Mouse (Mus musculus) megakaryocyte, embryonic 14.5 days (primary cell): ENCODE results near the gene Cpsf6.

Experiments used
- FLI1 ChIP-seq: IDR thresholded peaks from 2 replicates; pipeline ENCODE4 v1.6.1; 2012; ENCODE audit warnings: low read length, inconsistent platforms, mixed read lengths
- GATA1 ChIP-seq: IDR thresholded peaks from 3 replicates; pipeline ENCODE4 v1.6.1; 2012; ENCODE audit warnings: mixed read lengths, low read length, inconsistent platforms, borderline replicate concordance

GRCm38 (mm10) chr10:117386981-117387380, 7.2 kb upstream of the Cpsf6 start:
- no peak for TF ChIP-seq FLI1
- no peak for TF ChIP-seq GATA1
